Mouse (Mus musculus) kidney, postnatal 10 days (tissue): ENCODE data around the gene Ramp1.

ENCODE experiments used
- DNase-seq: peaks from one replicate; pipeline ENCODE4 v3.0.0; 2021; ENCODE audit warnings: mixed read lengths

Ramp1 gene

GRCm38 (mm10) chr1:91204221-91204765 lies 24.7 kb downstream of the Ramp1 start:
- no peak for DNase-seq

- no peak for DNase-seq
These were observed 26.0 kb downstream of the Ramp1 start for GRCm38 (mm10) chr1:91205651-91206050.

GRCm38 (mm10) chr1:91206336-91206735 lies 26.7 kb downstream of the Ramp1 start:
- no peak for DNase-seq

- no peak for DNase-seq
These were observed 27.3 kb downstream of the Ramp1 start for GRCm38 (mm10) chr1:91206873-91207272.

DNA sequence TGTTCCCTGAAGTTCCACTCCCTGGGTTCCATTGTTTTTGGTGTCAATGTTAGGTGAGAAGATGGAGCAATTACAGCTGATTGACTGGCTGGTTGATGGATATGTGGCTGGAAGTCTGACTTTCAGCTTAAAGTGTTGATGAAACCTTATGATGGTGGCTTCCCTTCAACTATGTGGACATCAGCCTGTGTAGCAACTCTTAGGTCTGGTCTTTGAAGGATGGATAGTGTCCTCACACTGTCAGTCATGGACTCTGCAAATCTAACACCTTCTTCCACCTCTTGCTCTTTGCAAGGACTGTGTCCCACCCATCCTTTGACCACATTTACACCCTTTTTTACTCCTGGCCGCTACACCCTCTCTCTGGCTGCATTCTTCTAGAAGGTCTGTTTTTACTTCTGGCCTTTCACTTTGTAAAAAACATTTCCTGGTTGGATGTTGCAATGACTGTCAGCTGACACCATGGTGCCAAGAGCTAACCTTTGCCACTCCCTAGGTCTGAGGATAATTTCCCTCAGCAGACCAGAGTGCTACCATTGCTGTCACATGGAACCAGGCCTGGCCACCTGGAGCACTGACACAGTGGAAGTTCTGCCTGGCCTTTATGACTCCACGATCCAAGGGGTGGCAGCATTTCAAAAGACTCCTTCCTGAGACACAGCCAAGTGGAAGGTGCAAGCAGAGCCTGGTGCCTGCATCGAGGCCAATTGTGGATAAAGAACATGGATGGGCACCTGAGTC lies 27.9 kb downstream of the Ramp1 start:
- no peak for DNase-seq

DNA sequence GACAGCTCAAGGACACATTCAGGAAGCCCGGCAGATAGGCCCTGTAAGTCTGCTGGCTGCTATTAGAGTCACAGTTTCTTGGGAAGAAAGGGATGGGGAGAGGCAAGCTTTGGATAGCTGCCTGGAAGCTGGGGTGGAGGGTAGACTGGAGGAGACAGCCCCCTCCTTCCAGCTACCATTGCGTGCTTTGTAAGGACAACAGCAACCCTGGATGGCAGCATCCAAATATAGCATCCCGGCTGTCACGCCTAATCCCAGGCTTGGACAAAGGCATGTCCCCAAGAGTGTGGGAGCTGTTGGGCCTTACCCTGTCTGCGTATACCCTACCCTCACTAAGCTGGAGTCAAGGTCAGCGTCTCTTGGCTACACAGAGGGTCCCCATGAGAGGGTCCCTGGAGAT lies 29.7 kb downstream of the Ramp1 start:
- no peak for DNase-seq

- no peak for DNase-seq
These were observed 30.2 kb downstream of the Ramp1 start for GRCm38 (mm10) chr1:91209785-91210184.

DNA sequence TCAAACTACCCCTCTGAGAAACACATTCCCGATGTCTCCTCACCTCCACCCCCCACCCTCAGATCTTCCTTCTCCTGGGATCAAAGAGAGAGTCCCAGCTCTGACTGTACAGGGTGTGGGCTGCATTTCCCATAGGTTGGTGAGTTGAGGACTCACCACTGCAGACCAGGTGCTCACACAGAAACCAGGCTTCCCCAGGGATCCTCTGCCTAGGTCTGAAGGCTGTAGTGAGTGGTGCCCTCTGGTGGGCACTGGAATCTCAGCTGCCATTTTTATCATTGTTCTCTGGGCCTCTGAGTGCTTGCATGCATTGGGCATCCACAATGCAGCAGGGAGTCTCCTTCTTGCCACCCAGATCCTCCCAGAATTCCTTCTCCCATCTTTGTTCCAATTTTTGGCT lies 31.5 kb downstream of the Ramp1 start:
- peak; percentile 72 for DNase-seq

GRCm38 (mm10) chr1:91211591-91212008 lies 32.0 kb downstream of the Ramp1 start:
- DNase-seq, result peak; percentile 52

DNA sequence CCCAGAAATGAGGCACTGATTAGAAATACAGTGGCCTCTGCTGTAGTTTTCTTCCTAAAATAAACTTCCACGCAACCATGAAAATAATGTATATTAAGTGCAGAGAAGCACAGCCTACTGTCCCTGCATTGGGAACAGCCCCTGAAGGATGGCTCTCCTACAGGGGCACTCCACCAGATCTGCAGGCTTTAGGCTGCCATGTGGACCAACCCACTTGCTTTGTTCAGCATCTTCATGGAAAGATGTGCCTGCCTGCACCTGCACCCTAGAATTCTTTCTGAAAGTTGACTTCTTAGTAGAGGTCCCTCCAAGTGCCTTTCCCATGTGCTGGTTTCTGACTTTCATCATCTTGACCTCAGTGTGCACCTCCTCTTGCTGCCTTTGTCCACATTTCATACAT lies 35.6 kb downstream of the Ramp1 start:
- no peak for DNase-seq

DNA sequence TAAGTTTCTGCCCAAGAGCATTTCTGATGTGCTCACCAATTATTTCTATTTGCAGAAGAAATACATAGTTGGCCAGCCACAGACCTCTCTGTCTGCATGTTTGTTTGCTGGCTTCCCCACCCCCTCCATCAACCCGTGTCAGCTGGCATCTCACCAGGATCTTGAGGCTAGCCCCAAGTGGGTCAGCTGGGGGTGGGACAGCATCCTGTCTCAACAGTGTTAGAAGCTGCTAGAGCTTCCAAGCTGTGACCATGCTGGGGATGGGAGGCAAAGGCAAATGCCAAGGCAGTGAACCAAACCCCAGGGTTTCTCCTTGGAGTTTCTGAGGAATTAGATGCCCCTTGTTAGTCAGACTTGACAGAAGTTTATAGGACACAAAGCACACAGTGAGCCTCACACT lies 36.4 kb downstream of the Ramp1 start:
- DNase-seq, result peak; percentile 31

- peak; percentile 16 for DNase-seq
These were observed 37.1 kb downstream of the Ramp1 start for GRCm38 (mm10) chr1:91216504-91217267.

- no peak for DNase-seq
These were observed 40.2 kb downstream of the Ramp1 start for GRCm38 (mm10) chr1:91219641-91220321.

GRCm38 (mm10) chr1:91220322-91220672 lies 40.7 kb downstream of the Ramp1 start:
- no peak for DNase-seq

DNA sequence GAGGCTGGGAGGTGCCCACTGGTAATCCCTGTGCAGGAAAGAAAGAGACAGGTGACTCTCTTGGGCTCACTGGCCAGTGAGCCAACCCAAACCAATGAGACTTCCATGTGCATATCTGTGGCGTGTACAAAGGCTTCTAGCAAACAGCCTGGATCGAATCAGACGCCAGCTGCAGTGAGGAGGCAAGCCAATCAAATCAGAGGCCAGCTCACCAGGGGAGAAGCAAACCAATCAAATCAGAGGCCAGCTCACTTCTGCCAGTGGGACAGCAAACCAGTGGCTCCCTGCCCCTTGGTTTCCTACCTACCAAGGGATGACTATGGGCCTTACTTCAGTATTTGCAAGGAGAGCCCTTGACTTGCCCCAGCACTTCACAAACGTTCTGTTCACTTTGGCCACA lies 46.9 kb downstream of the Ramp1 start:
- DNase-seq, result no peak

- DNase-seq, result peak; percentile 34
These were observed 47.9 kb downstream of the Ramp1 start for GRCm38 (mm10) chr1:91227381-91228054.

- no peak for DNase-seq
These were observed 51.5 kb downstream of the Ramp1 start for GRCm38 (mm10) chr1:91231142-91231541.

- DNase-seq, result no peak
These were observed 52.3 kb downstream of the Ramp1 start for GRCm38 (mm10) chr1:91231896-91232295.

DNA sequence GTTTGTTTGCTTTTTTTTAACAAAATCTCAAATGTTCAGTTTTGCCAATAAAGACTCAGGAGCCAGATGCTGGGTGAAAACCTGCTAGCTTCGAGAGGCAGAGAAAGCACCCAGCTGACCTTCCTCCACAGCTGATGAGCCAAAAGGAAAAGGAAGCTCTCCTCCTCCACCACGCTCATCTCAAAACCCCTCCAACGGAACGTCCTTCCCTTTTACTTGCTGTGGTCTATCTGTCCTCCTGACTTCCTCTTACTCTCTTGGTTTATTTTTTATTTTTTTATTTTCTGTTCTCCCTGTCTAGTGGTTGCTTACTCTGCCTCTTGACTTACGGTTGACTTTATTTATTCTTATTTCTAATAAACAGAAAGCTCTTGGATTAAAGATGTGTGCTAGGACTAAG lies 55.8 kb downstream of the Ramp1 start:
- no peak for DNase-seq

DNA sequence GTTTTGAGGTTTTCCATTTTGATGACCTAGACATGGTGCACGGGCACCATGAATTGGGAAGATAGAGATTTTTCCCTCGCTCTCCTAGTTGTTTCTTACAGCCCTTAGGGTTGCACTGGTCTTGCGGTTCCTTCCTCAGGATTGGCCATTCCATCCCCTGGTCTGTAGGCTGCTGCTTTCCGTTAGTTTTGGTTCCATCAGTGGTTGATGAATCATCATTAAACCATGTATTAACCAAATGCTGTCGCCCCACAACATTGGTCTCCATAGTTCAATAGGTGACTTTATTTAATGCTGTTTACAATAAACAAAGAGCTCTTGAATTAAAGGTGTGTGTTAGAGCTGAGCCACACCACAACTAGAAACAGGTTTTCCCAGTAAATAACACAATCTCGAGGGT lies 58.1 kb downstream of the Ramp1 start:
- DNase-seq, result no peak

- DNase-seq, result peak; percentile 78
These were observed 59.5 kb downstream of the Ramp1 start for GRCm38 (mm10) chr1:91239112-91239511.

DNA sequence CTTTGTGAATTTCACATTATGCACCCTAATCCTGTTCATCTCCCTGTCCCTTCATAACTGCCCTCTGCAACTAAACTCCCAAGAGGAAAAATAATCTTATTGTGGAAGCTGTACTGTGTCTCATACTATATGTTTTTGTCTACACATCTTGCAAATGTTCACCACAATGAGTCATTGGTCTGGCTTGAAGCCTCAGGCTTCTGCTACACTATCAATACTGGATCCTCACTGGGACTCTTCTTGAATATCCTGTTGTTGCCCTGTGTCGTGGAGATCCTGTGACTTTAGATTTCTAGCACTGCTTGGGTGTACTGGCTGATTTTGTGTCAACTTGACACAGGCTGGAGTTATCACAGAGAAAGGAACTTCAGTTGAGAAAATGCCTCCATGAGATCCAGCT lies 60.2 kb downstream of the Ramp1 start:
- DNase-seq, result no peak

DNA sequence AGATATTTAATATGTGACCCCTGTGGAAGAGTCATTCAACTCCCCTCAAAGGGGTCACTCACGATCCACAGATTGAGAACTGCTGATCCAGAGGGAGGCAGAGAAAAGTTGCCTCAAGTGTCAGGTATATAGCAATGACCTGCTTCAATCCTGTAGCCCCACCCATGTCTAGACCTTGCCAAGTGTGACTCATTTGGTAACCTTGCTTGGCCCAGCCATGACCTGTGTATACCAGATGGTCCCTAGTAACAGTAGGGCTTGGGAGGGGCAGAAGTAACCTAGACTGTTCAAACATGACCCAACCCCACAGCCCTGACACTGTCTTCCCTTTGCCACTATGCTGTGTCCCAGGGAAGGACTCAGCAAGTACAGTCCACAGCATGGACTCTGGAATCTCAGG lies 61.1 kb downstream of the Ramp1 start:
- no peak for DNase-seq
